Mouse (Mus musculus): ENCODE data around the gene Park7. TPM values are rescaled to one million over a fixed set of nuclear protein-coding genes. Genes with fewer than 3 reads are reported as not detected.
A peak's percentile ranks its signal among the peaks of the same experiment; 100 is the strongest.

The Park7 gene
- polyA plus RNA-seq, 1 experiment, result 70.5 TPM

- 55% methylated on average over 8 of the region's 8 CpGs for WGBS
- no peaks in the 10 kb centered on the region for H3K27me3 ChIP-seq (ENCODE audit: control insufficient read depth, insufficient read depth, low read length)
- peaks cover 23% of the 10 kb centered on the region for H3K36me3 ChIP-seq (ENCODE audit: control insufficient read depth, insufficient read depth, low read length)
- no peak overlapping the region for H3K27ac ChIP-seq (ENCODE audit: insufficient read depth, low read depth, low read length)
- no peak overlapping the region for H3K4me3 ChIP-seq (ENCODE audit: low read depth, low read length)
- H3K4me1 ChIP-seq (ENCODE audit: control insufficient read depth, insufficient read depth, insufficient read length, low read length), result peaks cover 3% of the 10 kb centered on the region; the same call in 1 of the 2 replicates
- TF ChIP-seq POLR2A (IDR thresholded peaks at IDR 0.05; ENCODE audit: low read depth, low read length), result no peak
- no peak for TF ChIP-seq CTCF (IDR thresholded peaks at IDR 0.05; ENCODE audit: extremely low read depth, insufficient read length, insufficient replicate concordance, low read depth, low read length)
Measured at GRCm38 (mm10) chr4:150894718-150895501, 19.3 kb downstream of the Park7 start.

DNA sequence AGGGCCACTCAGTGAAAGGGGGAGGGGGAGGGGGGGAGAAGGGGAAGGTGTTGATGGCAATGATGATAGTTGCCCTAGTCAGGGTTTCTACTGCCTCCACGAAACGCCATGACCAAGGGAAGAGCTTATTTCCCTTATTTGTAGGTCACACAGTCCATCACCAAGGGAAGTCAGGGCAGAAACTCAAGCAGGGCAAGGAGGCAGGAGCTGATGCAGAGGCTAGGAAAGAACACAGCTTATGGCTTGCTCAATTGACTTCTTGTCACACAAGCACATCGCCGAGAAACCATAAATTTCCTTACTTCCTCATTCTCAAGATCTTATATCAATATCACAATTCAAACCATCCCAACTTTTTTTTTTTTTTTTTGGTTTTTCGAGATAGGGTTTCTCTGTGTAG is 22.9 kb downstream of the Park7 start:
- no peak overlapping the region for H3K27ac ChIP-seq (ENCODE audit: insufficient read depth, low read depth, low read length)
- H3K36me3 ChIP-seq (ENCODE audit: control insufficient read depth, insufficient read depth, low read length), result no peaks in the 10 kb centered on the region
- 36% methylated on average over 5 of the region's 5 CpGs for WGBS
- no peaks in the 10 kb centered on the region for H3K27me3 ChIP-seq (ENCODE audit: control insufficient read depth, insufficient read depth, low read length)
- no peak overlapping the region for H3K4me3 ChIP-seq (ENCODE audit: low read depth, low read length)
- no peak for TF ChIP-seq POLR2A (IDR thresholded peaks at IDR 0.05; ENCODE audit: low read depth, low read length)
- TF ChIP-seq CTCF (IDR thresholded peaks at IDR 0.05; ENCODE audit: extremely low read depth, insufficient read length, insufficient replicate concordance, low read depth, low read length), result no peak
- H3K4me1 ChIP-seq (ENCODE audit: control insufficient read depth, insufficient read depth, insufficient read length, low read length), result peaks cover 5% of the 10 kb centered on the region

DNA sequence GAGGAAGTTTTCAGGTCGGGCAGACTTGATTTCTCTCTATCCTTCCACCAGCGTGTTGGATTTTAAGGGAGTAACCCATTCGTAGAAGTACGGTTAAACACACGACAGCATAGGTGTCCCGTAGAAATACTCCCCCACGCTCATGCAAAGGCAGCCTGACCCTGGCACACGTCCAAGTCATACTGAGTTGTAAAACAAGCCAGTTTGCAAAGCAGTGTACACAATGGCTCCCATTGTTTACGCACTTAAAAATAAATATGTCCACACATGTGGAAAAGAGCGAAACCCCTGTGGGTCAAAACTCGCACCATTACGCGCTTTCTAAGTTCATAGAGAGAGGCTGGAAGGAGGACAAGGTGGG is 24.3 kb downstream of the Park7 start:
- peak overlapping the region; percentile 29; the same call in 1 of the 2 replicates for H3K27ac ChIP-seq (ENCODE audit: insufficient read depth, low read depth, low read length)

DNA sequence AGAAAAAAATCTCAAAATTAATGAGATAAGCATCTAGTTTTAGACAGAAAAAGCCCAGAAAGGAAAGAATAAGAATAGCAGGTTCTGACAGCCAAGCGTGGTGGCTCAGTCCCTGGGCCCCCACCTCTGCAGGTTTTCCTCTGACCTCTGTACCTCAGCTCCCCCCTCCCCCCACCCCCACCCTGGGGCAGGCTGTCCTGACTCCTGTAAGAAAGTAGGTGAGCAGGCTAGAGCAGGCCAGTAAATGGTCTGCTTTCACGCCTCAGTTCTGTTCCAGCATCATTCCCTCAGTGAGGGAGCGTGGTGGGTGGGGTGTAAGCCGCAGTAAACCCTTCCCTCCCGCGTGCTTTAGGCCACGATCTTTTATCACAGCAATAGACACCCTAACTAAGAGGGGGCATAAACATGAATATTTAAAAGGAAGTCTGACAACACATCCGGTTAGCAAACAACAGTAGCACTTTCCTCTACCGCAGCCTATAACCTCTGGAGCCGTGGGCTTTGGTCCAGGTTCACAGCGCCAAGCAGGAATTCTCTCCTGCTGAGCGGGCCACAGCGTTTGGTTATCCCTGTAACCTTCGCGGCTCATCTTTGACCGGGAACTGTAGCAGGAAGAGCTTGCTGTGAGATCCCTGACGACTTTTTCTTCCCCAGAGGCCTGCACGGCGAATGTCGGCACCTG is 24.8 kb downstream of the Park7 start:
- peak overlapping the region; percentile 29; the same call in 1 of the 2 replicates for H3K27ac ChIP-seq (ENCODE audit: insufficient read depth, low read depth, low read length)
- 15% methylated on average over 20 of the region's 20 CpGs for WGBS

More for the DNA sequence above, 24.3 kb downstream of the Park7 start:
- Histone ChIP-seq H3K27me3 (ENCODE audit: control insufficient read depth, insufficient read depth, low read length) (no peaks in the 10 kb centered on the region), H3K4me1 (ENCODE audit: control insufficient read depth, insufficient read depth, insufficient read length, low read length) (peaks cover 5% of the 10 kb centered on the region), H3K4me3 (ENCODE audit: low read depth, low read length) (peak overlapping the region; percentile 48), H3K36me3 (ENCODE audit: control insufficient read depth, insufficient read depth, low read length) (no peaks in the 10 kb centered on the region)
- 15% methylated on average over 13 of the region's 13 CpGs for WGBS
- TF ChIP-seq POLR2A (IDR thresholded peaks at IDR 0.05; ENCODE audit: low read depth, low read length) (no peak), CTCF (IDR thresholded peaks at IDR 0.05; ENCODE audit: extremely low read depth, insufficient read length, insufficient replicate concordance, low read depth, low read length) (no peak)

GRCm38 (mm10) chr4:150888492-150888891 is 25.7 kb downstream of the Park7 start:
- no peak overlapping the region for H3K4me3 ChIP-seq (ENCODE audit: low read depth, low read length)
- no peaks in the 10 kb centered on the region for H3K36me3 ChIP-seq (ENCODE audit: control insufficient read depth, insufficient read depth, low read length)
- TF ChIP-seq CTCF (IDR thresholded peaks at IDR 0.05; ENCODE audit: extremely low read depth, insufficient read length, insufficient replicate concordance, low read depth, low read length) (no peak), POLR2A (IDR thresholded peaks at IDR 0.05; ENCODE audit: low read depth, low read length) (no peak)
- peaks cover 5% of the 10 kb centered on the region for H3K4me1 ChIP-seq (ENCODE audit: control insufficient read depth, insufficient read depth, insufficient read length, low read length)
- H3K27me3 ChIP-seq (ENCODE audit: control insufficient read depth, insufficient read depth, low read length), result no peaks in the 10 kb centered on the region
- no peak overlapping the region for H3K27ac ChIP-seq (ENCODE audit: insufficient read depth, low read depth, low read length)
- WGBS, result 86% methylated on average over 4 of the region's 4 CpGs

More for the DNA sequence above, 24.8 kb downstream of the Park7 start:
- H3K4me1 ChIP-seq (ENCODE audit: control insufficient read depth, insufficient read depth, insufficient read length, low read length), result peaks cover 5% of the 10 kb centered on the region
- H3K36me3 ChIP-seq (ENCODE audit: control insufficient read depth, insufficient read depth, low read length), result no peaks in the 10 kb centered on the region
- no peaks in the 10 kb centered on the region for H3K27me3 ChIP-seq (ENCODE audit: control insufficient read depth, insufficient read depth, low read length)
- H3K4me3 ChIP-seq (ENCODE audit: low read depth, low read length), result peak overlapping the region; percentile 48
- TF ChIP-seq POLR2A (IDR thresholded peaks at IDR 0.05; ENCODE audit: low read depth, low read length) (no peak), CTCF (IDR thresholded peaks at IDR 0.05; ENCODE audit: extremely low read depth, insufficient read length, insufficient replicate concordance, low read depth, low read length) (no peak)

DNA sequence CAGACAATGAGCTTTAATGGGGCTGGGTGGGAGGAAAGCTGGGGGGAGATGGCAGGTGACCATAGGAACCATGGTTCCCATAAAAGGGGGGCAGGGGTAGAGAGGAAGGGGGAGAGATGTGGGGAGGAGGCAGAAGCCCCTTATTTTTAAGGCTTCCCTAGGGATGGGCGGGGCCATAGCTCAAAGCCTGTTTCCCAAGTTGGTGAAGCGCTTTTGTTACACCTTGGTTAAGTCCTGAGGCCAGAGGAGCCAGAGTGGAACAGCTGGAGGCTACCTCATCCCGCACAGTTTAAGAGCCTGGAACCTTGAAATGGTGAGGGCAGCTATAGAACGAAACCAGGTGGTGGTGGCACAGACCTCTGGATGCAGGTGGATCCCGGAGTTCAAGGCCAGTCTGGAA is 26.3 kb downstream of the Park7 start:
- Histone ChIP-seq H3K27ac (ENCODE audit: insufficient read depth, low read depth, low read length) (no peak overlapping the region), H3K27me3 (ENCODE audit: control insufficient read depth, insufficient read depth, low read length) (no peaks in the 10 kb centered on the region), H3K4me3 (ENCODE audit: low read depth, low read length) (no peak overlapping the region), H3K4me1 (ENCODE audit: control insufficient read depth, insufficient read depth, insufficient read length, low read length) (peaks cover 5% of the 10 kb centered on the region), H3K36me3 (ENCODE audit: control insufficient read depth, insufficient read depth, low read length) (no peaks in the 10 kb centered on the region)
- no peak for TF ChIP-seq POLR2A (IDR thresholded peaks at IDR 0.05; ENCODE audit: low read depth, low read length)
- TF ChIP-seq CTCF (IDR thresholded peaks at IDR 0.05; ENCODE audit: extremely low read depth, insufficient read length, insufficient replicate concordance, low read depth, low read length), result no peak
- WGBS, result 93% methylated on average over 5 of the region's 5 CpGs

- no peak for TF ChIP-seq POLR2A (IDR thresholded peaks at IDR 0.05; ENCODE audit: low read depth, low read length)
- no peak for TF ChIP-seq CTCF (IDR thresholded peaks at IDR 0.05; ENCODE audit: extremely low read depth, insufficient read length, insufficient replicate concordance, low read depth, low read length)
- Histone ChIP-seq H3K36me3 (ENCODE audit: control insufficient read depth, insufficient read depth, low read length) (no peaks in the 10 kb centered on the region), H3K27me3 (ENCODE audit: control insufficient read depth, insufficient read depth, low read length) (no peaks in the 10 kb centered on the region), H3K27ac (ENCODE audit: insufficient read depth, low read depth, low read length) (no peak overlapping the region), H3K4me1 (ENCODE audit: control insufficient read depth, insufficient read depth, insufficient read length, low read length) (peaks cover 6% of the 10 kb centered on the region; the same call in 1 of the 2 replicates), H3K4me3 (ENCODE audit: low read depth, low read length) (no peak overlapping the region)
- 81% methylated on average over 5 of the region's 5 CpGs for WGBS
Measured at GRCm38 (mm10) chr4:150882632-150883031, 31.6 kb downstream of the Park7 start.

Measured in small intestine, adult 2 months (tissue).